In the genomic region with DNA sequence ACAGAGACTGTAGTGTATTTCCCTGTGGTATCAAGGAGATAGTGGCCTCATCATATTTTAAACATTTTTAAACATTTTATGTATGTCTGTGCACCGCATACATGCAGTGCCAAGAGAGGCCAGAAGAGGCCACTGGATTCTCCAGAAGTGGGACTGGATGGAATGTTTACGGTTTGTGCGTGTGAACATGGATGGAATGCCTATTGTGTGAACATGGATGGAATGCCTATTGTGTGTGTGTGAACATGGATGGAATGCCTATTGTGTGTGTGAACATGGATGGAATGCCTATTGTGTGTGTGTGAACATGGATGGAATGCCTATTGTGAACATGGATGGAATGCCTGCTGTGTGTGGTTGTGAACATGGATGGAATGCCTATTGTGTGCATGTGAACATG, we compare ENCODE assay signal across 28 mouse cellular contexts.
DNase-seq lines count a peak whose midpoint lies in the region; ATAC-seq and TF ChIP-seq lines count a peak whose summit lies in the region.
"Had no signal": no experiment of that assay in that cellular context is flagged by ENCODE, and none has a peak within 500 bp of the region (broad histone marks: within the 10 kb centered on the region; RNA-seq: fewer than 3 reads in every experiment).

No protein-coding gene starts in this region.

- no peak overlapping the region for H3K4me3 ChIP-seq in hindbrain, postnatal 0 days (ENCODE audit: low read length)
- no peak overlapping the region for H3K4me3 ChIP-seq in hindbrain, embryonic 14.5 days (replicated peaks; ENCODE audit: low read length)
- no peak overlapping the region for H3K4me3 ChIP-seq in lung, embryonic 14.5 days (ENCODE audit: low read depth, low read length)
- H3K4me3 ChIP-seq in stomach, postnatal 0 days (ENCODE audit: low read depth, low read length): no peak overlapping the region
- H3K4me3 ChIP-seq: embryonic facial prominence, embryonic 12.5 days; gastrocnemius, adult 2 months; heart, embryonic 13.5 days; hindbrain, embryonic 13.5 days; left cerebral cortex, adult 2 months; limb, embryonic 12.5 days; midbrain, embryonic 12.5 days had no signal

- no peaks in the 10 kb centered on the region for H3K36me3 ChIP-seq in hindbrain, postnatal 0 days (ENCODE audit: insufficient read depth, low read length)
- no peaks in the 10 kb centered on the region for H3K36me3 ChIP-seq in hindbrain, embryonic 14.5 days (replicated peaks; ENCODE audit: control insufficient read depth, insufficient read depth)
- H3K36me3 ChIP-seq in lung, embryonic 14.5 days (ENCODE audit: insufficient read depth): no peaks in the 10 kb centered on the region
- no peaks in the 10 kb centered on the region for H3K36me3 ChIP-seq in stomach, postnatal 0 days (ENCODE audit: control insufficient read depth, insufficient read depth, low read length)
- H3K36me3 ChIP-seq: embryonic facial prominence, embryonic 12.5 days; heart, embryonic 13.5 days; hindbrain, embryonic 13.5 days; limb, embryonic 12.5 days; midbrain, embryonic 12.5 days had no signal

- DNase-seq in hindbrain, postnatal 0 days (ENCODE audit: low spot score): no peak
- DNase-seq in hindbrain, embryonic 14.5 days (ENCODE audit: low spot score): no peak
- no peak for DNase-seq in lung, embryonic 14.5 days
- no peak for DNase-seq in lung, postnatal 25 days (ENCODE audit: low spot score)
- peak; percentile 76 for DNase-seq in R1 (ENCODE audit: low read depth, low spot score)
- DNase-seq in stomach, postnatal 0 days (ENCODE audit: low spot score): no peak
- DNase-seq: adrenal gland, postnatal 25 days; B cell, adult 2 months; cerebellum, adult 11-12 months; cerebellum, adult 9-11 months; embryo, embryonic 11 days; gastrocnemius, adult 2 months; gastrocnemius, postnatal 36 days; heart, postnatal 4 days; kidney, adult 2 months; kidney, postnatal 10 days; lung, postnatal 14 days; retina, postnatal 1 day; right cerebral cortex, postnatal 14 days had no signal

- H3K4me2 ChIP-seq in hindbrain, postnatal 0 days (ENCODE audit: low read depth, low read length): no peak overlapping the region
- H3K4me2 ChIP-seq in hindbrain, embryonic 14.5 days (replicated peaks): no peak overlapping the region
- H3K4me2 ChIP-seq in lung, embryonic 14.5 days: no peak overlapping the region
- no peak overlapping the region for H3K4me2 ChIP-seq in stomach, postnatal 0 days (replicated peaks; ENCODE audit: low read depth)
- H3K4me2 ChIP-seq: embryonic facial prominence, embryonic 12.5 days; heart, embryonic 13.5 days; hindbrain, embryonic 13.5 days; limb, embryonic 12.5 days; liver, embryonic 11.5 days; midbrain, embryonic 12.5 days had no signal

- H3K4me1 ChIP-seq in hindbrain, postnatal 0 days (ENCODE audit: insufficient read depth, low read length): no peaks in the 10 kb centered on the region
- H3K4me1 ChIP-seq in hindbrain, embryonic 14.5 days (replicated peaks; ENCODE audit: control insufficient read depth, insufficient read depth, low read length): no peaks in the 10 kb centered on the region
- no peaks in the 10 kb centered on the region for H3K4me1 ChIP-seq in lung, embryonic 14.5 days (ENCODE audit: insufficient read depth)
- no peaks in the 10 kb centered on the region for H3K4me1 ChIP-seq in stomach, postnatal 0 days (replicated peaks; ENCODE audit: control insufficient read depth, insufficient read depth)
- H3K4me1 ChIP-seq: embryonic facial prominence, embryonic 12.5 days; hindbrain, embryonic 13.5 days; limb, embryonic 12.5 days had no signal

- H3K27me3 ChIP-seq in hindbrain, postnatal 0 days (ENCODE audit: insufficient read depth, low read length): no peaks in the 10 kb centered on the region
- H3K27me3 ChIP-seq in hindbrain, embryonic 14.5 days (ENCODE audit: control insufficient read depth, insufficient read depth, low read length): no peaks in the 10 kb centered on the region
- no peaks in the 10 kb centered on the region for H3K27me3 ChIP-seq in lung, embryonic 14.5 days (ENCODE audit: insufficient read depth, low read length)
- H3K27me3 ChIP-seq in stomach, postnatal 0 days (ENCODE audit: control insufficient read depth, insufficient read depth, low read length): no peaks in the 10 kb centered on the region
- H3K27me3 ChIP-seq: embryonic facial prominence, embryonic 12.5 days; heart, embryonic 13.5 days; hindbrain, embryonic 13.5 days; limb, embryonic 12.5 days; midbrain, embryonic 12.5 days had no signal

- no peaks in the 10 kb centered on the region for H3K9me3 ChIP-seq in hindbrain, postnatal 0 days (ENCODE audit: low read length)
- no peaks in the 10 kb centered on the region for H3K9me3 ChIP-seq in hindbrain, embryonic 14.5 days (ENCODE audit: control insufficient read depth, low read length)
- no peaks in the 10 kb centered on the region for H3K9me3 ChIP-seq in lung, embryonic 14.5 days (ENCODE audit: low read depth, low read length)
- no peaks in the 10 kb centered on the region for H3K9me3 ChIP-seq in stomach, postnatal 0 days (ENCODE audit: control insufficient read depth, low read length)
- H3K9me3 ChIP-seq: embryonic facial prominence, embryonic 12.5 days; heart, embryonic 13.5 days; hindbrain, embryonic 13.5 days; limb, embryonic 12.5 days; midbrain, embryonic 12.5 days had no signal

- WGBS in hindbrain, postnatal 0 days: 87% methylated on average over 3 of the region's 3 CpGs
- 94% methylated on average over 3 of the region's 3 CpGs for WGBS in hindbrain, embryonic 14.5 days
- 77% methylated on average over 3 of the region's 3 CpGs for WGBS in lung, embryonic 14.5 days
- WGBS in stomach, postnatal 0 days: 83% methylated on average over 3 of the region's 3 CpGs

- TF ChIP-seq EP300 in stomach, postnatal 0 days (optimal IDR thresholded peaks at IDR 0.05): no peak

- TF ChIP-seq CTCF in hindbrain, postnatal 0 days (IDR thresholded peaks at IDR 0.05; ENCODE audit: low read depth): peak; percentile 30
- peak; percentile 33; the same call in 1 of the 2 replicates for TF ChIP-seq CTCF in lung, embryonic 14.5 days (IDR thresholded peaks at IDR 0.05; ENCODE audit: low read depth)
- TF ChIP-seq CTCF in stomach, postnatal 0 days (IDR thresholded peaks at IDR 0.05; ENCODE audit: low read depth): peak; percentile 44

- H3K27ac ChIP-seq in hindbrain, postnatal 0 days: no peak overlapping the region
- no peak overlapping the region for H3K27ac ChIP-seq in hindbrain, embryonic 14.5 days
- H3K27ac ChIP-seq in lung, embryonic 14.5 days (ENCODE audit: low read depth): no peak overlapping the region
- no peak overlapping the region for H3K27ac ChIP-seq in stomach, postnatal 0 days (replicated peaks)
- H3K27ac ChIP-seq: embryonic facial prominence, embryonic 12.5 days; gastrocnemius, adult 2 months; heart, embryonic 13.5 days; hindbrain, embryonic 13.5 days; left cerebral cortex, adult 2 months; limb, embryonic 12.5 days; midbrain, embryonic 12.5 days had no signal

- no peak for ATAC-seq in hindbrain, postnatal 0 days
- ATAC-seq in hindbrain, embryonic 14.5 days (ENCODE audit: low FRiP score): no peak
- ATAC-seq in lung, embryonic 14.5 days (ENCODE audit: insufficient read depth): no peak
- no peak for ATAC-seq in stomach, postnatal 0 days (ENCODE audit: low FRiP score, low TSS enrichment)
- ATAC-seq: forebrain, embryonic 16.5 days; inflammation-experienced regulatory T-cells, adult 6 months had no signal

- no peak overlapping the region for H3K9ac ChIP-seq in hindbrain, postnatal 0 days (replicated peaks; ENCODE audit: low read length)
- no peak overlapping the region for H3K9ac ChIP-seq in hindbrain, embryonic 14.5 days
- no peak overlapping the region for H3K9ac ChIP-seq in lung, embryonic 14.5 days
- H3K9ac ChIP-seq in stomach, postnatal 0 days (ENCODE audit: low read length): no peak overlapping the region
- H3K9ac ChIP-seq: embryonic facial prominence, embryonic 12.5 days; heart, embryonic 13.5 days; hindbrain, embryonic 13.5 days; limb, embryonic 12.5 days; midbrain, embryonic 12.5 days had no signal
